Mouse (Mus musculus): ENCODE measurements around the gene Haus8. TPM values are rescaled to one million over a fixed set of nuclear protein-coding genes. Genes with fewer than 3 reads are reported as not detected.
A peak's percentile ranks its signal among the peaks of the same experiment; 100 is the strongest.
"Not testable (repeated sequence)": the region's sequence is repeated elsewhere in the genome, so short reads cannot be mapped to it uniquely, and the experiment has no call there.

Gene Haus8
- total RNA-seq, 2 experiments from 2014 or later = 12.8 to 17.8 TPM

- DNase-seq (ENCODE audit: low spot score in 2 of 2) = no peak
Observed at GRCm38 (mm10) chr8:71288441-71288949, 15.8 kb upstream of the Haus8 start.

- DNase-seq (ENCODE audit: low spot score in 2 of 2) = not testable (repeated sequence)
Observed at GRCm38 (mm10) chr8:71286223-71286622, 13.5 kb upstream of the Haus8 start.

- no peak for DNase-seq (ENCODE audit: low spot score in 2 of 2)
Observed at GRCm38 (mm10) chr8:71282621-71283020, 9.9 kb upstream of the Haus8 start.

GRCm38 (mm10) chr8:71281731-71282130, 9.0 kb upstream of the Haus8 start:
- DNase-seq (ENCODE audit: low spot score in 2 of 2) = not testable (repeated sequence)

- not testable (repeated sequence) for DNase-seq (ENCODE audit: low spot score in 2 of 2)
Observed at GRCm38 (mm10) chr8:71279409-71279808, 6.7 kb upstream of the Haus8 start.

- DNase-seq (ENCODE audit: low spot score in 2 of 2) = no peak
Observed at GRCm38 (mm10) chr8:71276166-71276565, 3.4 kb upstream of the Haus8 start.

GRCm38 (mm10) chr8:71274478-71274877, 1.7 kb upstream of the Haus8 start:
- no peak for DNase-seq (ENCODE audit: low spot score in 2 of 2)

- peak; percentile 50 to 63 for DNase-seq (ENCODE audit: low spot score in 2 of 2)
Observed at GRCm38 (mm10) chr8:71273151-71273510, 397 bp upstream of the Haus8 start.

GRCm38 (mm10) chr8:71271630-71272029, 1.1 kb downstream of the Haus8 start:
- DNase-seq (ENCODE audit: low spot score in 2 of 2) = no peak

- not testable (repeated sequence) for DNase-seq (ENCODE audit: low spot score in 2 of 2)
Observed at GRCm38 (mm10) chr8:71268286-71268685, 4.4 kb downstream of the Haus8 start.

GRCm38 (mm10) chr8:71267690-71268089, 5.0 kb downstream of the Haus8 start:
- DNase-seq (ENCODE audit: low spot score in 2 of 2) = no peak

- peak in 1 of 2 experiments; percentile 25 for DNase-seq (ENCODE audit: low spot score in 2 of 2)
Observed at GRCm38 (mm10) chr8:71261234-71261633, 11.5 kb downstream of the Haus8 start.

- DNase-seq (ENCODE audit: low spot score in 2 of 2) = no peak
Observed at GRCm38 (mm10) chr8:71256545-71257232, 16.0 kb downstream of the Haus8 start.

- no peak for DNase-seq (ENCODE audit: low spot score in 2 of 2)
Observed at GRCm38 (mm10) chr8:71248203-71248602, 24.5 kb downstream of the Haus8 start.

GRCm38 (mm10) chr8:71242757-71243156, 30.0 kb downstream of the Haus8 start:
- DNase-seq (ENCODE audit: low spot score in 2 of 2) = no peak

GRCm38 (mm10) chr8:71224560-71224959, 48.2 kb downstream of the Haus8 start:
- no peak for DNase-seq (ENCODE audit: low spot score in 2 of 2)

GRCm38 (mm10) chr8:71214266-71214665, 58.5 kb downstream of the Haus8 start:
- not testable (repeated sequence) for DNase-seq (ENCODE audit: low spot score in 2 of 2)

GRCm38 (mm10) chr8:71205541-71205967, 67.2 kb downstream of the Haus8 start:
- DNase-seq (ENCODE audit: low spot score in 2 of 2) = peak in 1 of 2 experiments; percentile 6

Other genes starting within 250 kb of the Haus8 start
- 10 to 100 TPM; 30.1 to 30.9 TPM for gene Myo9b, start 220 bp downstream of the Haus8 start, total RNA-seq (2021)
- 100 to 1,000 TPM; 116 to 126 TPM for gene Use1, start 93.9 kb upstream of the Haus8 start, total RNA-seq (2021)
- 10 to 100 TPM; 15.0 to 16.0 TPM for gene Ocel1, start 98.4 kb upstream of the Haus8 start, total RNA-seq (2021)
- 10 to 100 TPM; 42.6 to 46.2 TPM for gene Nr2f6, start 109.0 kb upstream of the Haus8 start, total RNA-seq (2021)
- gene Ushbp1, start 122.9 kb upstream of the Haus8 start, total RNA-seq (2021) = 1 to 10 TPM; 3.3 to 4.2 TPM
- 100 to 1,000 TPM; 104 to 107 TPM for gene Babam1, start 123.9 kb upstream of the Haus8 start, total RNA-seq (2021)
- gene Ankle1, start 133.1 kb upstream of the Haus8 start, total RNA-seq (2021) = under 1 TPM; 0.21 to 0.26 TPM
- gene Abhd8, start 190.7 kb upstream of the Haus8 start, total RNA-seq (2021) = 100 to 1,000 TPM; 318 to 342 TPM
- 10 to 100 TPM; 58.6 to 61.4 TPM for gene Mrpl34, start 192.0 kb upstream of the Haus8 start, total RNA-seq (2021)
- gene Dda1, start 196.3 kb upstream of the Haus8 start, total RNA-seq (2021) = 10 to 100 TPM; 76.7 to 86.1 TPM
- 10 to 100 TPM; 56.2 to 58.6 TPM for gene Ano8, start 213.0 kb upstream of the Haus8 start, total RNA-seq (2021)
- 10 to 100 TPM; 29.3 to 36.7 TPM for gene Gtpbp3, start 215.2 kb upstream of the Haus8 start, total RNA-seq (2021)
- 1 to 10 TPM; 9.4 to 9.5 TPM for gene Plvap, start 238.8 kb upstream of the Haus8 start, total RNA-seq (2021)

Data from left cerebral cortex, adult 18-20 months (tissue).